11 mouse cellular contexts compared by ENCODE assay signal in genomic region chr2:130827410-130827809, GRCm38 (mm10).
DNase-seq lines count a peak whose midpoint lies in the region; ATAC-seq lines count a peak whose summit lies in the region.
"Had no signal": no experiment of that assay in that cellular context is flagged by ENCODE, and none has a peak within 500 bp of the region (broad histone marks: within the 10 kb centered on the region; RNA-seq: fewer than 3 reads in every experiment).

No protein-coding gene starts in this region.

- H3K9ac ChIP-seq in liver, embryonic 16.5 days (ENCODE audit: low read depth, low read length) = no peak overlapping the region
- no peak overlapping the region for H3K9ac ChIP-seq in hindbrain, embryonic 15.5 days
- H3K9ac ChIP-seq in neural tube, embryonic 14.5 days (replicated peaks; ENCODE audit: low read depth, low read length) = no peak overlapping the region
- H3K9ac ChIP-seq: embryonic facial prominence, embryonic 12.5 days; limb, embryonic 12.5 days had no signal

- H3K4me2 ChIP-seq in liver, embryonic 16.5 days (ENCODE audit: low read depth, low read length) = no peak overlapping the region
- H3K4me2 ChIP-seq in hindbrain, embryonic 15.5 days = no peak overlapping the region
- H3K4me2 ChIP-seq in neural tube, embryonic 14.5 days (ENCODE audit: low read depth, low read length) = no peak overlapping the region
- H3K4me2 ChIP-seq: embryonic facial prominence, embryonic 12.5 days; limb, embryonic 12.5 days had no signal

- no peaks in the 10 kb centered on the region for H3K36me3 ChIP-seq in liver, embryonic 16.5 days (ENCODE audit: control insufficient read depth, insufficient read depth)
- peaks cover 15% of the 10 kb centered on the region; the same call in 1 of the 2 replicates for H3K36me3 ChIP-seq in hindbrain, embryonic 15.5 days
- H3K36me3 ChIP-seq in neural tube, embryonic 14.5 days (ENCODE audit: control insufficient read depth, insufficient read depth, low read length) = no peaks in the 10 kb centered on the region

- no peak overlapping the region for H3K4me3 ChIP-seq in liver, embryonic 16.5 days (ENCODE audit: low read depth, low read length)
- H3K4me3 ChIP-seq in hindbrain, embryonic 15.5 days = no peak overlapping the region
- H3K4me3 ChIP-seq in neural tube, embryonic 14.5 days (ENCODE audit: low read depth, low read length) = no peak overlapping the region
- H3K4me3 ChIP-seq: embryonic facial prominence, embryonic 12.5 days; limb, embryonic 12.5 days had no signal

- H3K4me1 ChIP-seq in liver, embryonic 16.5 days (ENCODE audit: control insufficient read depth, low read depth, low read length) = peaks cover 2% of the 10 kb centered on the region; the same call in 1 of the 2 replicates
- H3K4me1 ChIP-seq in hindbrain, embryonic 15.5 days (replicated peaks) = no peaks in the 10 kb centered on the region; the same call in 1 of the 2 replicates
- H3K4me1 ChIP-seq in neural tube, embryonic 14.5 days (ENCODE audit: control insufficient read depth, insufficient read depth, low read length) = no peaks in the 10 kb centered on the region
- H3K4me1 ChIP-seq: embryonic facial prominence, embryonic 12.5 days; limb, embryonic 12.5 days had no signal

- H3K27ac ChIP-seq in liver, embryonic 16.5 days (ENCODE audit: low read length) = 0 out of 2 replicates have a peak overlapping the region, but pooled peaks have one; percentile 40
- peak overlapping the region; percentile 61 for H3K27ac ChIP-seq in hindbrain, embryonic 15.5 days (replicated peaks)
- H3K27ac ChIP-seq in neural tube, embryonic 14.5 days (ENCODE audit: low read depth, low read length) = no peak overlapping the region
- H3K27ac ChIP-seq: embryonic facial prominence, embryonic 12.5 days; limb, embryonic 12.5 days had no signal

- no peaks in the 10 kb centered on the region for H3K9me3 ChIP-seq in liver, embryonic 16.5 days (replicated peaks; ENCODE audit: control insufficient read depth, low read length)
- H3K9me3 ChIP-seq in hindbrain, embryonic 15.5 days = no peaks in the 10 kb centered on the region
- no peaks in the 10 kb centered on the region for H3K9me3 ChIP-seq in neural tube, embryonic 14.5 days (ENCODE audit: control insufficient read depth, low read length)
- H3K9me3 ChIP-seq: embryonic facial prominence, embryonic 12.5 days; limb, embryonic 12.5 days had no signal

- 63% methylated on average over 2 of the region's 2 CpGs for WGBS in liver, embryonic 16.5 days (ENCODE audit: insufficient replicate concordance)
- 25% methylated on average over 2 of the region's 2 CpGs for WGBS in hindbrain, embryonic 15.5 days
- WGBS in neural tube, embryonic 14.5 days = 26% methylated on average over 2 of the region's 2 CpGs

- DNase-seq in liver = no peak
- peak; percentile 29 to 49 for DNase-seq in cerebellum, postnatal 10 days
- peak; percentile 48 for DNase-seq in left cerebral cortex, adult 11 months (ENCODE audit: low spot score)
- no peak for DNase-seq in spleen, adult 12 weeks (ENCODE audit: low spot score)
- DNase-seq in T-cell, adult 2 months (ENCODE audit: low spot score) = no peak

- ATAC-seq in liver, embryonic 16.5 days (ENCODE audit: low read depth) = peak; percentile 58
- ATAC-seq in hindbrain, embryonic 15.5 days (ENCODE audit: low FRiP score, low read depth) = peak; percentile 74
- ATAC-seq in neural tube, embryonic 14.5 days (ENCODE audit: low read depth) = peak; percentile 58; the same call in 1 of the 2 replicates
- ATAC-seq: Patski had no signal

- no peaks in the 10 kb centered on the region for H3K27me3 ChIP-seq in liver, embryonic 16.5 days (ENCODE audit: control insufficient read depth, insufficient read depth, low read depth, low read length)
- H3K27me3 ChIP-seq in hindbrain, embryonic 15.5 days = no peaks in the 10 kb centered on the region
- H3K27me3 ChIP-seq in neural tube, embryonic 14.5 days (ENCODE audit: control insufficient read depth, insufficient read depth, low read length) = no peaks in the 10 kb centered on the region
- H3K27me3 ChIP-seq: embryonic facial prominence, embryonic 12.5 days; limb, embryonic 12.5 days; Patski had no signal

Comparison
In these comparisons a context has a peak if more than half of its experiments do, and no peak if none do; other contexts are left out.
1. DNase-seq: peak in cerebellum, postnatal 10 days (2 of 2) and left cerebral cortex, adult 11 months (single experiment); none in liver (single experiment), spleen, adult 12 weeks (single experiment) and T-cell, adult 2 months (single experiment).
2. Peak in every context shown above with its lines, with median percentiles within 50 percentile points of each other: ATAC-seq.